Mouse (Mus musculus) megakaryocyte, adult 5-6 weeks (primary cell): ENCODE data around the gene Olfr1461. TPM values are rescaled to one million over a fixed set of nuclear protein-coding genes. Genes with fewer than 3 reads are reported as not detected.

Experiments
- ATAC-seq: 2 replicates; pipeline ENCODE4 v1.8.0; 2016; ENCODE audit warnings: mild to moderate bottlenecking, inconsistent platforms; ENCODE audit not compliant: poor library complexity, severe bottlenecking
- total RNA-seq, 2 experiments: library from RNA; stranded (forward) in 1 of 2; stranded (reverse) in 1 of 2; fragments of 153-499, 151-499 nt in 1 of 2; fragments of 221-1000, 200-1000 nt in 1 of 2; gene quantifications; 2 replicates each; pipeline versions ENCODE4 v1.2.3 to v1.2.4; 2015 to 2017

The Olfr1461 gene
- not detected in 2 replicates for total RNA-seq (2015)
- not detected in 2 replicates for total RNA-seq (2017)

DNA sequence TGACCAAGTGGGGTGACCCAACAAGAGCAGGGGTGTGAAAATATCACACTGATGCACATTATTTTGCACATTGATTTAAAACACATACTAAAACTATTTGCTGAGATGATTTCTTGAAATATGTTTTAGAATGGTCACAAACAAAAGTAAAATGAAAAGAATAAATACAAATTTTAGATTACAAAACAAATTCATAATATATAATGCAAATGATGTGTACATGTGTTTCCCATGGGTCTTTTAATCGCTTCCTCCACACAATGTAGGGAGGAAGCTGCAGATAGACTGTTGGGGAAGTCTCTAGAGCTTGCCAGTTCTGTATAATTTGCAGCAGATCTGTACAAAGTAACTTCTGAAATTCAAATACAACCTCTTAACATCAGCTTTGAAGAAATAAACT is at the start of gene Olfr1461:
Gene Olfr1461 (plus strand): TSS at position 301 of the 400 bp plus-strand sequence.
- no peak for ATAC-seq

DNA sequence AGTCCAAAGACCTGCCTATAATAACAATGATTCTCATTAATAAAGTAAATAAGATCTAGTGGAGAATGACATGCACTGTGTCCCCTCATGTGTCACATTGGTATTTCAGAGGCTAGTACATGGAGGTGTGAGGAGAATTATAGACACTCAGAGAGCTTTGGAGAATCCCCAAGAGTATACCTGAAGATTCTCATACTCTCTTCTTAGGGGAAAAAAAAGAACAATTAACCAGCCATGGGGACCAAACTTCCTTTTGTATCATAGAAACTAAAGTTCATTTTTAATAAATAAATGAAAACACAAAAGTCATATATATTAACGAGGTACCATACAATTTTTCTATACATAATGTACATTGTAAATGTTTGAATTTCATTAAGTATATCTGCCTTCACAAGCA is 13.4 kb upstream of the Olfr1461 start, which contains the start of gene Olfr1459:
Gene Olfr1459 (minus strand): TSS at position 101 of the 400 bp plus-strand sequence.
- ATAC-seq: no peak

DNA sequence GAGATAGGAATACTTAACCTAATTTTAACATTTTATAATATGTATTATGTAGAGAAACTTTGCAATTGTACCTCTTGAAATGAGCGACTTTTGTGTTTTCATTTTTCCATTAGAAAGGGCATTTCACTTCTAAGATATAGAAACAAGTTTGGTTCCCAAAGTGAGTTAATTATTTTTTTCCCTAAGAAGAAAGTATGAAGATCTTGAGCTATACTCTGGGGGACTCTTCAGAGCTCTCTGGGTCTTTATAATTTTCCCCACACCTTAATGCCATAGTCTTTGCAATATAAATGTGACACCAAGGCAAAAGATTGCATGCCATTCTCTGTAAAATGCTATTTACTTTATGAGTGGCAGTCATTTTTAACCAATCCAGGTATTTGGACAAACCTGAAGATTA is 22.6 kb downstream of the Olfr1461 start, which contains the start of gene Olfr1462:
Gene Olfr1462 (plus strand): TSS at position 301 of the 400 bp plus-strand sequence.
- no peak for ATAC-seq

Other genes with a start within 250 kb of the Olfr1461 start
- gene Olfr1448, start 238.6 kb upstream of the Olfr1461 start, total RNA-seq (2015): not detected in 2 replicates
- gene Olfr1448, start 238.6 kb upstream of the Olfr1461 start, total RNA-seq (2017): not detected in 2 replicates
- gene Olfr1449, start 232.2 kb upstream of the Olfr1461 start, total RNA-seq (2015): not detected in 2 replicates
- not detected in 2 replicates for gene Olfr1449, start 232.2 kb upstream of the Olfr1461 start, total RNA-seq (2017)
- gene Olfr1450, start 212.7 kb upstream of the Olfr1461 start, total RNA-seq (2015): 0.11 TPM in 1 of 2 replicates, not detected in the other
- not detected in 2 replicates for gene Olfr1450, start 212.7 kb upstream of the Olfr1461 start, total RNA-seq (2017)
- not detected in 2 replicates for gene Olfr1451, start 168.0 kb upstream of the Olfr1461 start, total RNA-seq (2015)
- gene Olfr1451, start 168.0 kb upstream of the Olfr1461 start, total RNA-seq (2017): not detected in 2 replicates
- not detected in 2 replicates for gene Olfr1453, start 134.7 kb upstream of the Olfr1461 start, total RNA-seq (2015)
- gene Olfr1453, start 134.7 kb upstream of the Olfr1461 start, total RNA-seq (2017): not detected in 2 replicates
- not detected in 2 replicates for gene Olfr1454, start 102.4 kb upstream of the Olfr1461 start, total RNA-seq (2015)
- gene Olfr1454, start 102.4 kb upstream of the Olfr1461 start, total RNA-seq (2017): not detected in 2 replicates
- gene Olfr1457, start 65.1 kb upstream of the Olfr1461 start, total RNA-seq (2015): not detected in 2 replicates
- not detected in 2 replicates for gene Olfr1457, start 65.1 kb upstream of the Olfr1461 start, total RNA-seq (2017)
- not detected in 2 replicates for gene Olfr1458, start 56.2 kb upstream of the Olfr1461 start, total RNA-seq (2015)
- not detected in 2 replicates for gene Olfr1458, start 56.2 kb upstream of the Olfr1461 start, total RNA-seq (2017)
- 0.09 TPM in 1 of 2 replicates, not detected in the other for gene Olfr1459, start 13.5 kb upstream of the Olfr1461 start, total RNA-seq (2015)
- gene Olfr1459, start 13.5 kb upstream of the Olfr1461 start, total RNA-seq (2017): not detected in 2 replicates
- not detected in 2 replicates for gene Olfr1462, start 22.7 kb downstream of the Olfr1461 start, total RNA-seq (2015)
- gene Olfr1462, start 22.7 kb downstream of the Olfr1461 start, total RNA-seq (2017): not detected in 2 replicates
- gene Olfr1463, start 68.3 kb downstream of the Olfr1461 start, total RNA-seq (2015): not detected in 2 replicates
- not detected in 2 replicates for gene Olfr1463, start 68.3 kb downstream of the Olfr1461 start, total RNA-seq (2017)
- not detected in 2 replicates for gene Olfr1465, start 152.5 kb downstream of the Olfr1461 start, total RNA-seq (2015)
- gene Olfr1465, start 152.5 kb downstream of the Olfr1461 start, total RNA-seq (2017): not detected in 2 replicates
- not detected in 2 replicates for gene Olfr1466, start 175.9 kb downstream of the Olfr1461 start, total RNA-seq (2015)
- not detected in 2 replicates for gene Olfr1466, start 175.9 kb downstream of the Olfr1461 start, total RNA-seq (2017)
- not detected in 2 replicates for gene Olfr1467, start 199.2 kb downstream of the Olfr1461 start, total RNA-seq (2015)
- gene Olfr1467, start 199.2 kb downstream of the Olfr1461 start, total RNA-seq (2017): not detected in 2 replicates
- gene Olfr1469, start 244.8 kb downstream of the Olfr1461 start, total RNA-seq (2015): not detected in 2 replicates
- gene Olfr1469, start 244.8 kb downstream of the Olfr1461 start, total RNA-seq (2017): not detected in 2 replicates